Comparison of ENCODE assay signal across 19 mouse cellular contexts in genomic region chr16:8668386-8668785, GRCm38 (mm10). TPM values are rescaled to one million over a fixed set of nuclear protein-coding genes. Genes with fewer than 3 reads are reported as not detected.
DNase-seq lines count a peak whose midpoint lies in the region; ATAC-seq and TF ChIP-seq lines count a peak whose summit lies in the region.
"Had no signal": no experiment of that assay in that cellular context is flagged by ENCODE, and none has a peak within 500 bp of the region (broad histone marks: within the 10 kb centered on the region; RNA-seq: fewer than 3 reads in every experiment).

No protein-coding gene starts in this region.

- peaks cover 77% of the 10 kb centered on the region for H3K4me1 ChIP-seq in heart, embryonic 10.5 days
- H3K4me1 ChIP-seq in liver, embryonic 13.5 days (replicated peaks) = peaks cover 84% of the 10 kb centered on the region
- peaks cover 60% of the 10 kb centered on the region for H3K4me1 ChIP-seq in liver, postnatal 0 days (ENCODE audit: insufficient read depth)
- peaks cover 50% of the 10 kb centered on the region for H3K4me1 ChIP-seq in hindbrain, embryonic 14.5 days (replicated peaks; ENCODE audit: control insufficient read depth, insufficient read depth, low read length)

- TF ChIP-seq EP300 in liver, postnatal 0 days (IDR thresholded peaks at IDR 0.05; ENCODE audit: low read depth) = no peak

- no peak for DNase-seq in heart, embryonic 10.5 days (ENCODE audit: low spot score)
- DNase-seq in heart, adult 18-20 months = no peak
- DNase-seq in liver, embryonic 13.5 days = no peak
- DNase-seq in liver, postnatal 0 days = no peak
- DNase-seq in hindbrain, embryonic 14.5 days (ENCODE audit: low spot score) = no peak
- no peak for DNase-seq in urinary bladder, adult 2 months (ENCODE audit: low spot score)
- DNase-seq in ovary, postnatal 10 days (ENCODE audit: low spot score) = no peak
- DNase-seq: cerebellum, adult 9-11 months; kidney, adult 2 months; thymus, postnatal 25 days had no signal

- no peak overlapping the region for H3ac ChIP-seq in myocyte (ENCODE audit: control insufficient read depth, insufficient read length)

- H3K9me3 ChIP-seq in heart, embryonic 10.5 days = no peaks in the 10 kb centered on the region
- H3K9me3 ChIP-seq in liver, embryonic 13.5 days (replicated peaks) = no peaks in the 10 kb centered on the region
- H3K9me3 ChIP-seq in liver, postnatal 0 days (ENCODE audit: low read length) = no peaks in the 10 kb centered on the region
- no peaks in the 10 kb centered on the region for H3K9me3 ChIP-seq in hindbrain, embryonic 14.5 days (ENCODE audit: control insufficient read depth, low read length)
- H3K9me3 ChIP-seq: limb, embryonic 13.5 days; stomach, embryonic 15.5 days had no signal

- H3K27ac ChIP-seq in heart, embryonic 10.5 days = peak overlapping the region; percentile 87
- H3K27ac ChIP-seq in liver, embryonic 13.5 days = peak overlapping the region; percentile 6; the same call in 1 of the 2 replicates
- H3K27ac ChIP-seq in liver, postnatal 0 days (ENCODE audit: low read depth) = no peak overlapping the region
- no peak overlapping the region for H3K27ac ChIP-seq in hindbrain, embryonic 14.5 days
- H3K27ac ChIP-seq: limb, embryonic 13.5 days; stomach, embryonic 15.5 days had no signal

- H3K27me3 ChIP-seq in heart, embryonic 10.5 days (ENCODE audit: insufficient read depth, poor library complexity, severe bottlenecking) = peaks cover 7% of the 10 kb centered on the region; the same call in 1 of the 2 replicates
- no peaks in the 10 kb centered on the region for H3K27me3 ChIP-seq in liver, embryonic 13.5 days
- H3K27me3 ChIP-seq in liver, postnatal 0 days (ENCODE audit: insufficient read depth, low read length) = no peaks in the 10 kb centered on the region
- no peaks in the 10 kb centered on the region for H3K27me3 ChIP-seq in hindbrain, embryonic 14.5 days (ENCODE audit: control insufficient read depth, insufficient read depth, low read length)
- H3K27me3 ChIP-seq in myocyte (ENCODE audit: control insufficient read depth, insufficient read depth, insufficient read length) = no peaks in the 10 kb centered on the region
- H3K27me3 ChIP-seq: stomach, embryonic 15.5 days had no signal

- peaks cover 78% of the 10 kb centered on the region for H3K79me2 ChIP-seq in myocyte (ENCODE audit: control insufficient read depth, insufficient read depth)

- ATAC-seq in liver, embryonic 13.5 days (ENCODE audit: low read depth) = no peak
- no peak for ATAC-seq in liver, postnatal 0 days
- no peak for ATAC-seq in hindbrain, embryonic 14.5 days (ENCODE audit: low FRiP score)

- H3K4me2 ChIP-seq in liver, embryonic 13.5 days = peak overlapping the region; percentile 94; the same call in 1 of the 2 replicates
- H3K4me2 ChIP-seq in liver, postnatal 0 days (ENCODE audit: low read depth, low read length) = no peak overlapping the region; the same call in 1 of the 2 replicates
- peak overlapping the region; percentile 90 for H3K4me2 ChIP-seq in hindbrain, embryonic 14.5 days (replicated peaks)
- H3K4me2 ChIP-seq in myocyte (ENCODE audit: low read depth) = peak overlapping the region; percentile 95
- H3K4me2 ChIP-seq: limb, embryonic 13.5 days; stomach, embryonic 15.5 days had no signal

- peak overlapping the region; percentile 80 for H3K4me3 ChIP-seq in heart, embryonic 10.5 days
- no peak overlapping the region; the same call in 1 of the 2 replicates for H3K4me3 ChIP-seq in liver, embryonic 13.5 days (replicated peaks)
- H3K4me3 ChIP-seq in liver, postnatal 0 days (ENCODE audit: low read depth, low read length) = no peak overlapping the region
- H3K4me3 ChIP-seq in hindbrain, embryonic 14.5 days (replicated peaks; ENCODE audit: low read length) = no peak overlapping the region
- peak overlapping the region; percentile 11 for H3K4me3 ChIP-seq in myocyte
- H3K4me3 ChIP-seq: stomach, embryonic 15.5 days had no signal

- H3K9ac ChIP-seq in liver, embryonic 13.5 days = 0 out of 2 replicates have a peak overlapping the region, but pooled peaks have one; percentile 52
- no peak overlapping the region for H3K9ac ChIP-seq in liver, postnatal 0 days (replicated peaks)
- H3K9ac ChIP-seq in hindbrain, embryonic 14.5 days = peak overlapping the region; percentile 70; the same call in 1 of the 2 replicates
- H3K9ac ChIP-seq: stomach, embryonic 15.5 days had no signal

- WGBS in heart, embryonic 10.5 days = 67% methylated on average over 2 of the region's 2 CpGs
- 81% methylated on average over 2 of the region's 2 CpGs for WGBS in liver, embryonic 13.5 days (ENCODE audit: insufficient replicate concordance)
- WGBS in liver, postnatal 0 days (ENCODE audit: insufficient replicate concordance) = 83% methylated on average over 2 of the region's 2 CpGs
- 42% methylated on average over 2 of the region's 2 CpGs for WGBS in hindbrain, embryonic 14.5 days

- TF ChIP-seq POLR2A in myocyte (IDR thresholded peaks at IDR 0.05; ENCODE audit: insufficient read length, low read depth) = no peak

- no peak for TF ChIP-seq CTCF in liver, postnatal 0 days (IDR thresholded peaks at IDR 0.05; ENCODE audit: low read depth)

- peaks cover 20% of the 10 kb centered on the region for H3K36me3 ChIP-seq in heart, embryonic 10.5 days
- H3K36me3 ChIP-seq in liver, embryonic 13.5 days = peaks cover 56% of the 10 kb centered on the region
- peaks cover 32% of the 10 kb centered on the region for H3K36me3 ChIP-seq in liver, postnatal 0 days (replicated peaks; ENCODE audit: insufficient read depth, low read length)
- H3K36me3 ChIP-seq in hindbrain, embryonic 14.5 days (replicated peaks; ENCODE audit: control insufficient read depth, insufficient read depth) = peaks cover 10% of the 10 kb centered on the region; the same call in 1 of the 2 replicates
- no peaks in the 10 kb centered on the region for H3K36me3 ChIP-seq in myocyte (ENCODE audit: control insufficient read depth, insufficient read depth)
- H3K36me3 ChIP-seq: stomach, embryonic 15.5 days had no signal

TF ChIP-seq in myocyte, 11 proteins besides CTCF, POLR2A, EP300 and RAD21:
- no peak for TF ChIP-seq E2F4 (IDR thresholded peaks at IDR 0.05; ENCODE audit: insufficient read depth)
- no peak for TF ChIP-seq POLR2AphosphoS2 (IDR thresholded peaks at IDR 0.05; ENCODE audit: insufficient read length, low read depth)
- no peak for TF ChIP-seq TCF12 (IDR thresholded peaks at IDR 0.05; ENCODE audit: insufficient read depth, poor library complexity, severe bottlenecking)
- no peak for TF ChIP-seq TCF3 (IDR thresholded peaks at IDR 0.05; ENCODE audit: insufficient read length, low read depth)
- no peak for TF ChIP-seq MAX (IDR thresholded peaks at IDR 0.05; ENCODE audit: low read depth)
- no peak for TF ChIP-seq MYOG (IDR thresholded peaks at IDR 0.05; ENCODE audit: control insufficient read depth in 1 of 3, insufficient read depth in 1 of 3, insufficient read length in 2 of 3, low read depth in 2 of 3)
- TF ChIP-seq MYOD1 (IDR thresholded peaks at IDR 0.05; ENCODE audit: control insufficient read depth in 1 of 3, insufficient read length in 2 of 3, low read depth in 2 of 3) = no peak
- no peak for TF ChIP-seq CEBPB (IDR thresholded peaks at IDR 0.05; ENCODE audit: insufficient read depth, poor library complexity, severe bottlenecking)
- no peak for TF ChIP-seq USF1 (IDR thresholded peaks at IDR 0.05; ENCODE audit: low read depth)
- TF ChIP-seq REST (IDR thresholded peaks at IDR 0.05; ENCODE audit: insufficient read depth, insufficient read length) = no peak

RNA-seq across cellular contexts. Expression of gene Carhsp1, which starts 3.6 kb away (rescaled TPM):
- polyA plus RNA-seq in heart, embryonic 10.5 days (2016; fragmentation: Nextera tagmentation; extraction: Ambion mirVana) = 127 and 133 TPM in 2 replicates
- 10 to 100 TPM; 16.6 to 19.2 TPM for total RNA-seq in heart, adult 18-20 months (2021)
- polyA plus RNA-seq in liver, embryonic 13.5 days (2015; fragmentation: Nextera tagmentation; extraction: Ambion mirVana) = 62.4 and 67.1 TPM in 2 replicates
- polyA plus RNA-seq in liver, postnatal 0 days (2015; fragmentation: Nextera tagmentation; extraction: Ambion mirVana) = 65.4 and 71.2 TPM in 2 replicates
- 57.0 and 58.8 TPM in 2 replicates for polyA plus RNA-seq in hindbrain, embryonic 14.5 days (2014; fragmentation: Nextera tagmentation; extraction: Ambion mirVana)
- polyA plus RNA-seq in myocyte (2012; fragmentation: generic; extraction: Trizol) = 110 TPM
- polyA plus RNA-seq in urinary bladder, adult 2 months (2012; rRNA removed) = 43.5 and 49.9 TPM in 2 replicates

RNA-seq across cellular contexts. Expression of gene Gm5767, which starts 12.2 kb away (rescaled TPM):
- not detected in 2 replicates for polyA plus RNA-seq in heart, embryonic 10.5 days (2016; fragmentation: Nextera tagmentation; extraction: Ambion mirVana)
- total RNA-seq in heart, adult 18-20 months (2021) = not detected
- polyA plus RNA-seq in liver, embryonic 13.5 days (2015; fragmentation: Nextera tagmentation; extraction: Ambion mirVana) = not detected in 2 replicates
- polyA plus RNA-seq in liver, postnatal 0 days (2015; fragmentation: Nextera tagmentation; extraction: Ambion mirVana) = 0.43 TPM in 1 of 2 replicates, not detected in the other
- 0.35 TPM in 1 of 2 replicates, not detected in the other for polyA plus RNA-seq in hindbrain, embryonic 14.5 days (2014; fragmentation: Nextera tagmentation; extraction: Ambion mirVana)
- polyA plus RNA-seq in myocyte (2012; fragmentation: generic; extraction: Trizol) = 0.16 TPM
- not detected in 2 replicates for polyA plus RNA-seq in urinary bladder, adult 2 months (2012; rRNA removed)
- total RNA-seq: adrenal gland, postnatal 14 days; hematopoietic stem cell, adult 5-6 weeks; left cerebral cortex, adult 18-20 months; monocyte, adult 5-6 weeks had no signal
- polyA plus RNA-seq: limb, embryonic 13.5 days; lung, embryonic 16.5 days; small intestine, adult 2 months; stomach, embryonic 15.5 days had no signal

RNA-seq across cellular contexts. Expression of gene Tmem186, which starts 30.9 kb away (rescaled TPM):
- polyA plus RNA-seq in heart, embryonic 10.5 days (2016; fragmentation: Nextera tagmentation; extraction: Ambion mirVana) = 19.2 and 20.9 TPM in 2 replicates
- 10 to 100 TPM; 19.1 to 19.4 TPM for total RNA-seq in heart, adult 18-20 months (2021)
- polyA plus RNA-seq in liver, embryonic 13.5 days (2015; fragmentation: Nextera tagmentation; extraction: Ambion mirVana) = 11.2 and 11.8 TPM in 2 replicates
- polyA plus RNA-seq in liver, postnatal 0 days (2015; fragmentation: Nextera tagmentation; extraction: Ambion mirVana) = 6.2 and 7.0 TPM in 2 replicates
- 15.1 and 15.3 TPM in 2 replicates for polyA plus RNA-seq in hindbrain, embryonic 14.5 days (2014; fragmentation: Nextera tagmentation; extraction: Ambion mirVana)
- 7.4 TPM for polyA plus RNA-seq in myocyte (2012; fragmentation: generic; extraction: Trizol)
- 12.3 and 13.7 TPM in 2 replicates for polyA plus RNA-seq in urinary bladder, adult 2 months (2012; rRNA removed)

RNA-seq across cellular contexts. Expression of gene Pmm2, which starts 30.9 kb away (rescaled TPM):
- 49.1 and 52.8 TPM in 2 replicates for polyA plus RNA-seq in heart, embryonic 10.5 days (2016; fragmentation: Nextera tagmentation; extraction: Ambion mirVana)
- total RNA-seq in heart, adult 18-20 months (2021) = 10 to 100 TPM; 32.7 to 36.3 TPM
- 37.0 and 38.5 TPM in 2 replicates for polyA plus RNA-seq in liver, embryonic 13.5 days (2015; fragmentation: Nextera tagmentation; extraction: Ambion mirVana)
- 37.2 and 38.0 TPM in 2 replicates for polyA plus RNA-seq in liver, postnatal 0 days (2015; fragmentation: Nextera tagmentation; extraction: Ambion mirVana)
- polyA plus RNA-seq in hindbrain, embryonic 14.5 days (2014; fragmentation: Nextera tagmentation; extraction: Ambion mirVana) = 31.7 and 37.0 TPM in 2 replicates
- 31.7 TPM for polyA plus RNA-seq in myocyte (2012; fragmentation: generic; extraction: Trizol)
- 51.1 and 52.1 TPM in 2 replicates for polyA plus RNA-seq in urinary bladder, adult 2 months (2012; rRNA removed)

Comparison
In these comparisons a context has a peak if more than half of its experiments do, and no peak if none do; other contexts are left out.
1. H3K27ac ChIP-seq: peak in heart, embryonic 10.5 days (single experiment) and liver, embryonic 13.5 days (single experiment); none in liver, postnatal 0 days (single experiment) and hindbrain, embryonic 14.5 days (single experiment).
2. H3K4me3 ChIP-seq: peak in heart, embryonic 10.5 days (single experiment) and myocyte (single experiment); none in liver, embryonic 13.5 days (single experiment), liver, postnatal 0 days (single experiment) and hindbrain, embryonic 14.5 days (single experiment).